Mouse (Mus musculus) midbrain, embryonic 13.5 days (tissue): ENCODE measurements at regions not wholly inside any gene's neighbourhood (a gene's known extent, or its start where the extent isn't known, plus 50 kb on each side); places are given as distances from the start of the nearest gene placed in this dataset.
"Not testable (repeated sequence)": the region's sequence is repeated elsewhere in the genome, so short reads cannot be mapped to it uniquely, and the experiment has no call there.

Source experiments
- ATAC-seq: fragments of 200-750 bp; cut with Nextera tagmentation; 2 replicates; pipeline ENCODE4 v1.8.0; 2017; ENCODE audit warnings: mild to moderate bottlenecking, moderate TSS enrichment, moderate library complexity
- H3K27ac ChIP-seq: fragments of 300-500 bp; sonication (generic); 2 replicates; pipeline ENCODE4 v1.5.1; 2015; ENCODE audit warnings: inconsistent platforms, mild to moderate bottlenecking, moderate library complexity
- H3K27me3 ChIP-seq: fragments of 300-500 bp; sonication (generic); 2 replicates; pipeline ENCODE4 v1.6.1; 2015; ENCODE audit warnings: mild to moderate bottlenecking, inconsistent platforms
- H3K36me3 ChIP-seq: fragments of 300-500 bp; sonication (generic); 2 replicates; pipeline ENCODE4 v1.6.1; 2015; ENCODE audit warnings: mild to moderate bottlenecking, inconsistent platforms
- H3K4me1 ChIP-seq: fragments of 300-500 bp; sonication (generic); replicated peaks from 2 replicates; pipeline ENCODE4 v1.6.1; 2015; ENCODE audit warnings: inconsistent platforms
- H3K4me2 ChIP-seq: fragments of 300-500 bp; sonication (generic); replicated peaks from 2 replicates; pipeline ENCODE4 v1.6.1; 2015; ENCODE audit warnings: moderate library complexity, mild to moderate bottlenecking, inconsistent platforms
- H3K4me3 ChIP-seq: fragments of 300-500 bp; sonication (generic); replicated peaks from 2 replicates; pipeline ENCODE4 v1.5.1; 2015; ENCODE audit warnings: mild to moderate bottlenecking, inconsistent platforms
- H3K9ac ChIP-seq: fragments of 300-500 bp; sonication (generic); replicated peaks from 2 replicates; pipeline ENCODE4 v1.6.1; 2015; ENCODE audit warnings: mild to moderate bottlenecking, inconsistent platforms
- H3K9me3 ChIP-seq: fragments of 300-500 bp; sonication (generic); 2 replicates; pipeline ENCODE4 v1.6.1; 2016; ENCODE audit warnings: mild to moderate bottlenecking, inconsistent platforms
- WGBS: fragments of 180-500 bp; shearing (Covaris S2); methylation state at CpG from one replicate; pipeline ENCODE4 v1.1.7; 2015; 5-methylcytosine and 5-hydroxymethylcytosine counted together

DNA sequence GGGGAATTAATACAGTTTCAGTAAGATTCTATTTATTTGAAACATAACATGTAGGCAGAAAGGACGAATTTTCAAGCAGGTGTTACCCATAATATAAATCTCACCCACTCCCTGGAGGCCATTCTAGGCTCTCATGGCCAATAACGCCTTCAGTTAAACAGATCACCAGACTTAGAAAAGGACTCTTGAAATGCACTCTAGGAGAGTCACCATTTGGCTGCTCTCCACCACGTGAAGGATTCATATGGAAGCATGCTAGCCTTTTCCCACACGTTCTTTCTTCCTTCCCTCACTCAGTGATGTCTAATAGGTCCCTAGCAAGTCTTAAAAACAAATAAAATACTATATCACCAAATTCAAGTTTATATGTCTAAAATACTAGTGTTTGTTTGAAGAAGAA is 367.7 kb downstream of the Tox3 start:
- Histone ChIP-seq H3K9me3 (no peaks in the 10 kb centered on the region), H3K4me1 (peaks cover 9% of the 10 kb centered on the region; the same call in 1 of the 2 replicates), H3K9ac (no peak overlapping the region), H3K4me3 (no peak overlapping the region), H3K36me3 (no peaks in the 10 kb centered on the region), H3K27ac (no peak overlapping the region), H3K27me3 (no peaks in the 10 kb centered on the region), H3K4me2 (no peak overlapping the region)
- WGBS: 83% methylated on average over 4 of the region's 4 CpGs
- no peak for ATAC-seq

DNA sequence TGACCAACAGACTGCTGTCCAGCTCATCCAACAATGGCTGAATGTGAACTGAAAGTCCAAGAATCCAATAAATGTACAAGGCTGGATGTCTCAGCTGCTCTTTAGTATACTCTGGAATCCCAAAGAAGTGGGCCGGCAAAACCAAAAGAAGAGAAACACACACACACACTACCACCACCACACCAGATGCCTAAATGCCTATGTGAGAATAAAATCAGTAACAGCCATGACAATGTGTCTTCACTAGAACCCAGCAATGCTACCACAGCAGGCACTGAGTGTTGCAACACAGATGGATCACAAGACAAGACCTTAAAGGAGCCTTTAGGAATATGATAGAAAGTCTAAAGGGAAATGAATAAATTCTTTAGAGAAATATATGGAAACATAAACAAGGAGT is 385.3 kb downstream of the Tox3 start:
- no peaks in the 10 kb centered on the region for H3K36me3 ChIP-seq
- H3K9me3 ChIP-seq: no peaks in the 10 kb centered on the region
- 90% methylated on average over 1 of the region's 1 CpGs for WGBS
- H3K4me3 ChIP-seq: no peak overlapping the region
- H3K4me2 ChIP-seq: no peak overlapping the region
- no peak overlapping the region for H3K27ac ChIP-seq
- no peaks in the 10 kb centered on the region for H3K27me3 ChIP-seq
- no peaks in the 10 kb centered on the region for H3K4me1 ChIP-seq
- no peak overlapping the region for H3K9ac ChIP-seq
- no peak for ATAC-seq

DNA sequence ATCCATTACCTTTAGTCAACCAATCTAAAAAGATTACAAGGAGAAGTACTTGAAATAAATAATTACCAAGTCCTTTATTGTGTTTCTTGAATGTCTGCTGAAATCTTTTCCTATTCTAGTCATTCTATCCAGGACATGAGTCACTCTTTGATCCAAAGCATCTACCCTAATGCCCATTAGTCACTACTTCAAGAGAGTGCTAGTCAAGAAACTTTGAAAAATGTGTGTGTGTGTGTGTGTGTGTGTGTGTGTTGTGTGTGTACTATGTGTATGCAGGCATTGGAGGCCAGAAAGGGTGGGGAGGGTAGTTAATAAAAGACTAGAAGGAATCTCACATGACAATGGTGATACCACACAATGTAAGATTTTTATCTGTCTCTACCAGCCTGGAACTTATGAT is 390.7 kb downstream of the Tox3 start:
- Histone ChIP-seq H3K36me3 (no peaks in the 10 kb centered on the region), H3K4me2 (no peak overlapping the region), H3K4me1 (peaks cover 14% of the 10 kb centered on the region), H3K9me3 (no peaks in the 10 kb centered on the region), H3K27ac (no peak overlapping the region), H3K4me3 (no peak overlapping the region), H3K27me3 (no peaks in the 10 kb centered on the region), H3K9ac (no peak overlapping the region)
- ATAC-seq: no peak

DNA sequence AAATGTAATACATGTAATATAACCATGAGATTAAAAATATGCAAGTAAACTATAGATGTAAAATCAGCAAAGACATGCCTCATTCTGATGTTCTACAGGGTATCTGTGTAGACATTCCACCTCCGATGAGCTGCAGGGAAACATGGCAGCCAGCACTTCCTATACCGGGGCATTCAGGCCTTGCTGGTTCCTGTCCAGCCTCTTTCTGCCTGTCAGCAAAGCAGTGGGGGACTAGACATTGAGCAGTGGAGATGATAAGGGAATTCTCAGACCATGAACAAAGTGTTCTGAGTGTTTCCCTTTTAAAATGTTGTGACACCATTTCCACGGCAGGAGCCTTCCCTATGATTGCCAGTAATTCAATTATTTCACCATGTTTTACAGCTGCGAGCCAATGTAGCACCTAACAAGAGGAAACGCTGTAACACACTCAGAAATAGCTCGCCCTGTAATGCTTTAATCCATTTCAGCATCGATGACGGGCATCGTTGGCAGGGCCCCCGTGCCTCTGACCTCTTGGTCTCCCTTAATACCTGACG is 391.6 kb downstream of the Tox3 start:
- 20% methylated on average over 11 of the region's 11 CpGs for WGBS
- Histone ChIP-seq H3K4me3 (no peak overlapping the region), H3K27me3 (no peaks in the 10 kb centered on the region), H3K4me2 (0 out of 2 replicates have a peak overlapping the region, but pooled peaks have one; percentile 1), H3K36me3 (no peaks in the 10 kb centered on the region), H3K9me3 (no peaks in the 10 kb centered on the region), H3K27ac (0 out of 2 replicates have a peak overlapping the region, but pooled peaks have one; percentile 26), H3K9ac (no peak overlapping the region), H3K4me1 (peaks cover 14% of the 10 kb centered on the region)
- no peak for ATAC-seq

GRCm38 (mm10) chr8:89938836-89939235 is 409.3 kb downstream of the Tox3 start:
- 82% methylated on average over 1 of the region's 1 CpGs for WGBS
- Histone ChIP-seq H3K9me3 (no peaks in the 10 kb centered on the region), H3K4me2 (no peak overlapping the region), H3K36me3 (no peaks in the 10 kb centered on the region), H3K9ac (no peak overlapping the region), H3K4me3 (no peak overlapping the region), H3K4me1 (no peaks in the 10 kb centered on the region), H3K27ac (no peak overlapping the region), H3K27me3 (no peaks in the 10 kb centered on the region)
- ATAC-seq: no peak

DNA sequence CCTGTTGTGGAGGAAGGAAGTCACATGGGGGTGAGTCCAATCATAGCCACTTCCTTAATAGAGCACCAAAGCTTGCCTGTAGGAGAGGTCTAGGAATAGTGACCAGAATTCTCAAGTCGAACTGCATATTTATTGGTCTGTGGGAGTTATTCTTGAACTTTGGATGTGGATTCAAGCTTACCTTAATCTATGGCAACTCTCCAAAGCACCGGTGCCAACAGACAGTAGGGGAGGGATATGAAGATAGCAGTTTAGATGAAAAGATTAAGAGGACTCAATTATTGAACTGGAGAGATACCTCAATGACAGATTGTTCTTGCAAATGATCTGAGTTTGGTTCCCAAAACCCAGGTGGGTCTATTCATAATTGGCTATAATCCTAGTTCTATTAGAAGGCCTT is 413.6 kb downstream of the Tox3 start:
- Histone ChIP-seq H3K4me2 (no peak overlapping the region), H3K4me1 (0 out of 2 replicates have a peak, but pooled peaks cover 3% of the 10 kb centered on the region), H3K27me3 (no peaks in the 10 kb centered on the region), H3K4me3 (no peak overlapping the region), H3K9me3 (no peaks in the 10 kb centered on the region), H3K36me3 (no peaks in the 10 kb centered on the region), H3K27ac (no peak overlapping the region), H3K9ac (no peak overlapping the region)
- 88% methylated on average over 2 of the region's 2 CpGs for WGBS
- no peak for ATAC-seq

- no peak overlapping the region for H3K9ac ChIP-seq
- peak overlapping the region; percentile 72 for H3K27ac ChIP-seq
- H3K9me3 ChIP-seq: no peaks in the 10 kb centered on the region
- 0 out of 2 replicates have a peak overlapping the region, but pooled peaks have one; percentile 5 for H3K4me2 ChIP-seq
- H3K4me3 ChIP-seq: no peak overlapping the region
- no peaks in the 10 kb centered on the region for H3K36me3 ChIP-seq
- H3K27me3 ChIP-seq: no peaks in the 10 kb centered on the region
- ATAC-seq: peak; percentile 63
- 8% methylated on average over 3 of the region's 3 CpGs for WGBS
- peaks cover 23% of the 10 kb centered on the region for H3K4me1 ChIP-seq
Observed at GRCm38 (mm10) chr8:89926666-89927232, 421.4 kb downstream of the Tox3 start.

- not testable (repeated sequence) for H3K9me3 ChIP-seq, H3K36me3 ChIP-seq, ATAC-seq, H3K9ac ChIP-seq, H3K4me3 ChIP-seq, H3K4me2 ChIP-seq, H3K27me3 ChIP-seq, H3K27ac ChIP-seq
- 100% methylated on average over 11 of the region's 22 CpGs for WGBS
- peaks cover 21% of the 10 kb centered on the region for H3K4me1 ChIP-seq
Observed at GRCm38 (mm10) chr8:89924697-89925096, 423.4 kb downstream of the Tox3 start.

DNA sequence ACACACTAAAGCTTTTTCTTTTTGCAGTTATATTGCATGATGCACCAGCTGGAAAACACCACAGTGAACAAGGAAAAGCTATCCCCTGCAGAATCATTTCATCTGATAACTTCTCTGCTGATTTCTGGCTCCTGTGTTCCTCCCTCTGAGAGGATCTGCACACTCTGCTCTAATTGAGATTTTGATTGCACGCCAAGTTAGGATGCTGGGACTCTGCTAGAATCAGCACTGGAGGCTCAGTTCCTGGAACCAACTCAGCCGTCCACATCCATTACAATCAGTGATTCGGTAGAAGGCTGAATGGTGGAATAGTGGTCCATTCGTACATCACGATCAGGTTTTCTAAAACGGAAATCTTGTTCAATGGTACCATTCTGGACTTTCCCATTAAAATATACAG is 434.1 kb downstream of the Tox3 start:
- WGBS: 94% methylated on average over 6 of the region's 6 CpGs
- Histone ChIP-seq H3K4me1 (no peaks in the 10 kb centered on the region), H3K9me3 (peaks cover 4% of the 10 kb centered on the region; the same call in 1 of the 2 replicates), H3K36me3 (no peaks in the 10 kb centered on the region), H3K9ac (no peak overlapping the region), H3K4me2 (no peak overlapping the region), H3K4me3 (no peak overlapping the region), H3K27ac (no peak overlapping the region), H3K27me3 (no peaks in the 10 kb centered on the region)
- no peak for ATAC-seq

GRCm38 (mm10) chr8:89906200-89906599 is 441.9 kb downstream of the Tox3 start:
- WGBS: 62% methylated on average over 6 of the region's 6 CpGs
- Histone ChIP-seq H3K9me3 (no peaks in the 10 kb centered on the region), H3K4me1 (peaks cover 21% of the 10 kb centered on the region), H3K36me3 (no peaks in the 10 kb centered on the region), H3K27ac (no peak overlapping the region), H3K9ac (no peak overlapping the region), H3K27me3 (no peaks in the 10 kb centered on the region), H3K4me3 (no peak overlapping the region), H3K4me2 (no peak overlapping the region)
- no peak for ATAC-seq

DNA sequence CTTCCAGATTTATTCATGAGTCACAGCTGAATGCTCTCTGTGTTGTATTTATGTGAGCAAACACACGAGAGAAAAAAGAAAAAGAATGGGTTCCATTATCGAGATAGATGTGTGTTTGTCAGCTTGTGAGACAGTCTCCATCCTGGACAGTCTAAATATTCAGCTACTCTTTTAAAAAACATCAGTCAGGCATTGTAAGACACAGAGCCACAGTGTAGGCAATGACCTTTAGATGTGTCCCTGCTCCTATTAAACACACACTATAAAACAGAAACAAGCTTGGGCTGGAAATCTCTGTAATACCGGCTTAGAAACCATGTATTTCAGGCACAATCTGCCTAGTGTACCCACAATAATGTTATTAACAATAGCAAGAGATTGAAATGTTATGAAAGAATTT is 442.6 kb downstream of the Tox3 start:
- 0 out of 2 replicates have a peak, but pooled peaks cover 2% of the 10 kb centered on the region for H3K9me3 ChIP-seq
- WGBS: 50% methylated on average over 3 of the region's 3 CpGs
- ATAC-seq: no peak
- no peak overlapping the region for H3K9ac ChIP-seq
- H3K4me2 ChIP-seq: no peak overlapping the region
- H3K27me3 ChIP-seq: no peaks in the 10 kb centered on the region
- H3K27ac ChIP-seq: peak overlapping the region; percentile 65
- no peak overlapping the region for H3K4me3 ChIP-seq
- no peaks in the 10 kb centered on the region for H3K36me3 ChIP-seq
- peaks cover 21% of the 10 kb centered on the region for H3K4me1 ChIP-seq

DNA sequence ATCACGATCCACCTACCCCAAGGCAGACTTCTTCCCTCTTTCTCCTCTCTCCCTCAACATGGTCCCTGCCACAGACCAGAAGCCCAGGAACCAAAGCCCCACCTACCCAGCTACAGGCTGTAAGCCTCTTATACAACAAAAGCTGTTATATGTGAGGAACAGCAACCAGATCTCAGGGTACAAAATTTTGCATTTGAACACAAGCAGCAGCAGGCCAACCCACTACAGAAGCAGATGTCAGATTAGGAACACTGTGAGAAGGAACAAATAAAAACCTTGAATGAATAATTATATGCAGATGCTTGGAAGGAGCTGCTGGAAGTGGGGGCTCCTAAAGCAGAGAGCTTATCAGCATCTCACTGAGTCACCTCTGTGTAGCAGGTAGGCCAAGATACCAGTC is 444.8 kb downstream of the Tox3 start:
- H3K27ac ChIP-seq: no peak overlapping the region
- no peak for ATAC-seq
- H3K4me1 ChIP-seq: peaks cover 21% of the 10 kb centered on the region
- H3K4me2 ChIP-seq: no peak overlapping the region
- H3K4me3 ChIP-seq: no peak overlapping the region
- no peak overlapping the region for H3K9ac ChIP-seq
- H3K9me3 ChIP-seq: 0 out of 2 replicates have a peak, but pooled peaks cover 2% of the 10 kb centered on the region
- no peaks in the 10 kb centered on the region for H3K27me3 ChIP-seq
- H3K36me3 ChIP-seq: no peaks in the 10 kb centered on the region
- 80% methylated on average over 1 of the region's 1 CpGs for whole genome bisulfite sequencing

DNA sequence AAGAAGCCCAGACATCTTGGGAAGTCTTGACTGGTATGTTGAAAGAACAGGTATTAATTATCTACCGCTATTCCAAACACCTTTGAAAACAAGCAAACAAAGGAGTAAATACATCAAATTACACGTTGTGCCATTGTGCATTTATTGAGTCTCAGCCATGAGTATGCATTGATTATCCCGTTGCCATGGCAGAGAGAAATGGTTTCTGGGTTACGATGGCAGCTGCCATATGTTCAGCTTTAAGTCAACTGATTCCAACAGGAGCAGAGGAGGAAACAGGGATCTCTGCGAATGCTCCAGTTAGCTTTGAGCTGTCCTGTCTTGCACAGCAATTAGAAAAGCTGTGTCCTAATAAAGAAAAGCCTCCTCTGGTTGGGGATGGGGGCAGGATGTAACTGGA is 475.4 kb downstream of the Tox3 start:
- H3K4me1 ChIP-seq: peaks cover 10% of the 10 kb centered on the region
- 41% methylated on average over 5 of the region's 5 CpGs for WGBS
- H3K36me3 ChIP-seq: no peaks in the 10 kb centered on the region
- no peak overlapping the region for H3K4me2 ChIP-seq
- no peak overlapping the region for H3K4me3 ChIP-seq
- H3K9ac ChIP-seq: no peak overlapping the region
- H3K9me3 ChIP-seq: no peaks in the 10 kb centered on the region
- ATAC-seq: no peak
- H3K27me3 ChIP-seq: no peaks in the 10 kb centered on the region
- H3K27ac ChIP-seq: no peak overlapping the region
